Mouse (Mus musculus) left cerebral cortex, postnatal 10 days (tissue): ENCODE measurements at regions not wholly inside any gene's neighbourhood (a gene's known extent, or its start where the extent isn't known, plus 50 kb on each side); places are given as distances from the start of the nearest gene placed in this dataset.
A peak's percentile ranks its signal among the peaks of the same experiment; 100 is the strongest.

Experiments
- DNase-seq, 2 experiments: peaks; one replicate each; pipeline ENCODE4 v3.0.0; 2021 to 2022; ENCODE audit warnings: low spot score in 2 of 2, mixed read lengths in 1 of 2; ENCODE audit errors: extremely low spot score in 1 of 2
- intact Hi-C: fragments of 180-260 bp; cut with DNase I; formaldehyde crosslinking; loops from one replicate; pipeline ENCODE4 v1.15.1; 2025

DNA sequence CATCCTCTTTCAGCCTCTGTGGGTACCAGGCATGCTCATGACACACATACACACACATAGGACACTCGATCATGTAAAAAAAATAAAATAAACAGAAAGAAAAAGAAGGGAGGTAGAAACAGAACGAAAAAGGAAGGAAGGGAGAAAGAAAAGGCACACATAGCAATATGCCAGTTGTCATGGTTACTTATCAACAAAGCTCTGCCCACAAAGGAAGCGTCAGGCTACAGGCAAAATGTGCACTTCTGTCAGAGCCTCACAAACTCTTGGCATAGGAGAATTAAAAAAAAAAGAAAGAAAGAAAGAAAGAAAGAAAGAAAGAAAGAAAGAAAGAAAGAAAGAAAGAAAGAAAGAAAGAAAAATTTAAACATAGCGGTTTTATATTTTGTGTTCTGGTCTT is 56.9 kb upstream of the Sox2 start:
- intact Hi-C loops, result no loop called here
- no peak for DNase-seq

- DNase-seq, result no peak
- intact Hi-C loops, result no loop called here
Observed at GRCm38 (mm10) chr3:34577896-34578530, 72.2 kb upstream of the Sox2 start.

DNA sequence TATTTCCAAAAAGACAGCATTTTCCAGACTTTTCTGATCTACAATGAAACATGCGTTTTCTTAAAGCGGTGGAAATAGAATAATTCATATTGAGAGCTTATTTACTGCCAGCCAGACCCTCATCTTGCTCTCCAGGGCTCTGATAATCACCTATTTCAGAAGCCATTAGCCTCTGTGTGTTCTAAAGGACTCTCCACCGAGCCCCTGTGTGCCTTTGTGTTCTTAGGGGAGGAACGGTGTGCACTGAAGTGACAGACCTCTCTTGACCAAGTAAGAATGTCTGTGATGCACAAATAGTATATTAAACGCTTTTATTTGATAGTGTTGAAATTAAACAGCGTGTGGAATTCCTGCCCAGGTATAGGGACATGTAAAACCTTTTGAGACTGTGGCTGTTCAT is 73.1 kb upstream of the Sox2 start:
- DNase-seq, result no peak
- intact Hi-C loops, result no loop called here

- intact Hi-C loops, result no loop called here
- no peak for DNase-seq
Observed at GRCm38 (mm10) chr3:34576159-34576558, 74.0 kb upstream of the Sox2 start.

DNA sequence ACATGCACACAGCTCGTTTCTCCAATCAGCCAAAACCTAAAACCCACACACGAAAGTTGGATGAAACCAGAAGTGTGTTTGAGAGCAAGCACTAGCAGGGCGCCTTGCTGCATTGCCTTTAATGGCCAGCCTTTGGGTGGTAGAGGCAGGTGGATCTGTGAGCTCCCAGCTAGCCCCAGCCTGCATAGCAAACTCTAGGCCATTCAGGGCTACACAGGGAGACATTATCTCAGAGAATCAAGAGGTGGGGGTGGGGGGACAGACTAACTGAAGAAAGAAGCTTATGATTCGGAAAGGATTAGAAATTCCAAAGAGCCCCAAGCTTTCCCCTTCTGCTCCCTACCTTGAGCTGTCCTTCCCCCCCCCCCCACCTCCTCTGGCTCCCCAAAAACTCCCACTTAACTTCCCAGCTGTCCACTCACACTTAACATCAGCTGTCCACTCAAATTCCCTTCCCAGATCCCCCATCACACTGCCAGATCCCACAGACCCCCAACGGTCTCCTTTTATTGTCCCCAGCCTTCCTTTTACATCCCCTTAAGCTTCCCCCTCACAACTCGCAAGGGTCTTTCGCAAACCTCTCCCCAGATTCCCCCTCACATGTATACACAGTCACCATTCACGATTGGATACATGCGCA is 75.4 kb upstream of the Sox2 start:
- intact Hi-C loops, result no loop called here
- no peak for DNase-seq

DNA sequence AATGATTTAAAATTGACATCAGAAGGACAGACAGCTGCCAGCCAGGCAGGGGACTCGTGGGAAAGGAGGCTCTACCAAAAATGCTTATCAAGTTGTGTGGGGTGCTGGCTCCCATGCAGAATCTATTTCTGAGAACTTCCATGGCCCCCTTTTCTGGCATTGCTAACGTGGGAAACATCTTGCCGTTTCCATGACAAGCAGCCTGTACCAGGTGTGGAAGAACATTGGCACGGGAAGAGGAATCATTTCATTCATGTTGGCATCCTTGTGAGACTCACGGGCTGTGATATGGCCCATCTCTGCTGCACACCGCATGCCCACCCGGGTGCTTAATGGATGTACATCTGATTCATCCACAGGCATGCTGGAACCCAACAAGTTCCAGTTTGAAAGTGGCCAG is 76.9 kb upstream of the Sox2 start:
- no peak for DNase-seq
- intact Hi-C loops, result no loop called here

- DNase-seq, result peak; percentile 48 to 56
- intact Hi-C loops, result no loop called here
Observed at GRCm38 (mm10) chr3:34572081-34572480, 78.1 kb upstream of the Sox2 start.

GRCm38 (mm10) chr3:34571630-34572029 is 78.6 kb upstream of the Sox2 start:
- no peak for DNase-seq
- intact Hi-C loops, result no loop called here

- intact Hi-C loops, result no loop called here
Observed at GRCm38 (mm10) chr3:34569998-34570397, 80.2 kb upstream of the Sox2 start.

DNA sequence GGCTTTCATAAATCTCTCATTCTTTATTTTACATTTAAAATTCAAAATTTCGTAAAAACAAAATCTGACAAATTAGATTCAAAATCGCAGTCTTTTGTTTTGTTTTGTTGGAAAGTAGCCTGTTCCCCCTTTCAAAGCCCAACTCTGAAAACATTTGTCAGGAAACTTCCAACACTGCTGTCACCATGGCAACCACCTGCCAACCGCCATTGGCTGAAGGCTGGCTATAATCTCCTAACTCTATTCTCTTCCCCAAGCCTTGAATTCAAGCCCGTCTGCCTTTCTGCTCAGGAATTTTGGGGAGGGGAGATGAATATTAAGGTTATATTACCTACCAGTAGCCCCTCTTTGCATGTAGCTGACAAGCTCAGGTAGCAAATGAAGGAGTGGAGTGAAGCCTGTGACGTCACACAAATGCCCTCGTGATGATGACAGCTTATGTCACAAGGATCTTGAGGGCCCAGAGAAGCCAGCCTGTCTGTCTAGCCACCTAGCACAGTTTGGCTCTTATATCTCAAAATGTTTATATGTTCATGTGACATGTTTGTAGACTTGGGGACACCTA is 82.0 kb upstream of the Sox2 start:
- no peak for DNase-seq
- intact Hi-C loops, result no loop called here

More at GRCm38 (mm10) chr3:34569998-34570397, 80.2 kb upstream of the Sox2 start:
- peak in 1 of 2 experiments; percentile 56 for DNase-seq

DNA sequence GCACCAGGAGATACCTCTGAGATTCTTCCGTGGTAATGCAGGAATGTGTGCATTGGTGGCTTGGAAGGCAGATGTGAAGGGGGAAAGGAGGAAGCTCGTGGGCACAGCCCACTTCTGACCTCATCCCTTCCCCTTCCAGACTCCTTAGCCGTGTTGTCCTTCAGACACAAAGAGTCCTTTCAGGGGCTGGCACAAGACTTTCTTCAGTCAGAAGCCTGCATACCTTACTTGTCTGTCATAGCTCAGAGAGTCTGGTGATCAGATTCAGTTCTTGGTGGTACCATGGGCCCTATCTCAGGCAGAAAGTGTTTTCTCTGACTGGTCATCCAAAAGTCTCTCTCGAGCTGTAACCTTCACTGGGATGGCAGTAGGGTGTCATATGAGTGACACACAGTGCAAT is 84.8 kb upstream of the Sox2 start:
- no peak for DNase-seq
- intact Hi-C loops, result no loop called here

DNA sequence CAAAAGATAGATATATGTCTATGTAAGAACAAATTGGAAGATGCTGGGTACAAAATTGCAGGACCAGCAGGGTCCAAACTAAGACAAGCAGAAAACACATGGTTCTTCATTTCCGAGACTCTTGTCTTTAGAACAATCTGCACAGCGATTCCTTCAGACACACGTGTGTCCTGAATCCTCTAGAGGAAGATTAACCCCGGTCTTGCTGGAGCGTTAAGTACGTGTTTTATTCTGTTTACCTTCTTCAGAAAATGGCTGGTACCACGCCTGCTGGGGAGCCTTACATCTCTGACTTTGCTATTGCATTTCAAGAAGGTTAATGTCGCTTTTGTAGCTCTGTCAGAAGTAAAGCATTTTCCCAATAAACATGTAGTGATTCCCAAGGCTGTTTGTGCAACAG is 87.3 kb upstream of the Sox2 start:
- intact Hi-C loops, result loop anchor here (5.0 kb wide), 1 partner anchor 121 kb away; no protein-coding TSS in a partner anchor
- DNase-seq, result no peak

DNA sequence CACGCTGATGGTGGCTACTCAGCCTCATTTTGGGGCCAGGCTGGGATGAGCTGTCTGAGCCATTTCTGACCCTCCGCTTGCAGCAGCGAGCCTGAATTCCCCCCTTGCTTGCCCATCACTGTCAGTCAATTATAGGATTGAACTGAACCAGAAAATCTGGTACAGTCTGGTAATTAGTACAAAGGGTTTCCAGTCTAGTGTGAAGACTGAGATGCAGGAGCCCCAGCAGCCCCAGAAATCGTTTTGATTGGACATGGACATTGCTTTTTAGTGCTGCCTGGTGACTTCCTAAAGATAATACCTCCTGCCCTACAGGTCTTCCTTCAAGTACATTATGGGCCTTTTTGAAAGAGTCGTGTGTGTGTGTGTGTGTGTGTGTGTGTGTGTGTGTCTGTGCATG is 88.5 kb upstream of the Sox2 start:
- intact Hi-C loops, result loop anchor here (2.0 to 5.0 kb wide), 2 partner anchors 77 to 119 kb away; no protein-coding TSS in a partner anchor
- DNase-seq, result no peak

DNA sequence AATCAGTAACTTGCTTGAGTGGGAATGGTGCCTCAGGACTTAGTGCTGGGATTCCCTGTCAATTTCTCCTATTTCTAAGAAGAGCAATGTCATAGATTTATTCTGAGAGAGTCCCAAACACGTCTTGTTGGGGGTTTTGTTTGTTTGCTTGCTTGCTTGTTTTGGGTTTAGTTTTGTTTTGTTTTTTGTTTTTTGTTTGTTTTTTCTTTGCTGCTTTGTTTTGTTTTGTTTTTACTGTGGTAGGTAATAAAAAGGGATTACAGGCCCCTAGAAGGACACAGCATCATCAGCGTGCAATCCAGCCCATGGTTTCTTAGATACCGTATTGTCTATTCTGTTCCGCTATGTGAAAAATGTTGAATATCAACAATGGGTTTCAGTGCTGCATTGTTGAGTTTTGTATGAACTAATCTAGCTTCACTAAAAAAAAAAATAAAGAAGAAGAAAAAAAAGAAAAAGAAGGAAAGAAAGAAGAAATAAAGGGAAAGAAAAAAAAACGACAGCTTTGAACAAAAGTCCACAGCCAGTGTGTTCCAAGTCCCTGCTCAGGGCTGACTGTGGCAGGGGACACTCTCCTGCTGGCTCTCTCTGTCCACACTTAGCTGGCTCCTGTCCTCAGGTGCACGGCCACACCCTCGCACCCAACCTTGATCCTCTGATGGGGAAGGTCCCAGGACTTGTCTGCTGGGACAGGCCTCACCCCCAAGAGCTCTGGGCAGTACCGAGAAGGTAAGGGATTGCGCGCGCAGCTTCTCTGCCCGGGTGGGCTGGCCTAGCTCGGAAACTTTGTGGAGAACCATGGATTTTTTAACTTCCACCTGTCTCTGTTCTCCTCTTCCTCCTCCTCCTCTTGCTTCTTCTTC is 90.1 kb upstream of the Sox2 start:
- no peak for DNase-seq
- intact Hi-C loops, result loop anchor here (2.0 to 5.0 kb wide), 2 partner anchors 79 to 118 kb away; no protein-coding TSS in a partner anchor

DNA sequence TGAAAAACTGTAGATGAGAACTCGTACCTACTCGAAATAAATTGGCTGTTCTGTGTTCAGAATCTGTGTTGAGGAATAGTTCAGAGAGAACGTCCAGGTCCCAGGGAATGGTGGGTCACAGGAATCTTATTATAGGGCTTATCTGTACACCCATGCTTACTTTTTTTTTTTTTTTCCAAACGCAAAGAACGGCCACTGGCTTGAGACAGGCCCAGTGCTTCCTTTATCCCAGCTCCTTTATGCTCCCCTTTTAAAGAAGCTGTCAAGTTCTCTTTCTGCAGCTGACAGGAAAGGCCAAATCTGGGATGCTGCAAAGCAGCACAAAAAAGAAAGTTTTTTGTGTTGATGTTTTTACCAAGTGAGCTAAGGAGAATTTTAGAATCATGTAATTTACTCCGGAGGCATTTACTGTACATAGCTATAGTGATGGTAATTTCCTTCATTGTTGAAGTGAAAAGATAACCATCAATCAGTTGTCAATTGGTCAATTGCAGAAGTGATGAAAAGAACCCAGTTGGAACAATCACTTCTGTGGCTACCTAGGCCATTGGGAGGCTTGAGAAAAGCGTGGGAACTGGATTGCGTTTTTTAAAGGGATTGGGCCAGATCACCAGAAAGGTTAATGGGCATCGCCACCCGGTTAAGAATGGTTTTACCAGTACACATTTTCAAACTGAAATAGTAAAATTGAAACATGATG is 91.2 kb upstream of the Sox2 start:
- no peak for DNase-seq
- intact Hi-C loops, result no loop called here

GRCm38 (mm10) chr3:34552542-34553208 is 97.5 kb upstream of the Sox2 start:
- DNase-seq, result no peak
- intact Hi-C loops, result no loop called here

DNA sequence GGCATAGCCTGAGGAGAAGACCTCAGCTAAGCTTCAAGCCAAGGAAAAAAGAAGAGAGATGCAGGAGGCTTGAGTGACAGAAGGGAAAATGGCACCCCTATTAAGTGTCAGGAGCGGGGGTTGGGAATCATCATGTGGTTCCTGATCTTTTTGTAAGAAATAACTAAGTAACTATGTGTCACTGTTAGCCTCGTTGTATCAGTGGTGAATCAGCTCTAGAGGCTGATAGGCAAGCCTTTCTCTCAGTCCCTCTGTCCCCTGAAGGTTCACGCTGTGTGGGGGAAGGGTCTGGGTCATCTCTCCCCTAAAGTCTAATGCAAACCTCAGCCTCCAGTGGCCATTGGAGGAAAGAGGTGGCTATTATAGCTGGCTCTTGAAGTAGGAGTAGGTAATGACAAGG is 99.1 kb upstream of the Sox2 start:
- intact Hi-C loops, result no loop called here
- no peak for DNase-seq

GRCm38 (mm10) chr3:34550189-34550588 is 100.0 kb upstream of the Sox2 start:
- intact Hi-C loops, result no loop called here
- no peak for DNase-seq
